Mouse (Mus musculus) neural tube, embryonic 15.5 days (tissue): Measurements from ENCODE around the gene Tpt1. TPM values are rescaled to one million over a fixed set of nuclear protein-coding genes. Genes with fewer than 3 reads are reported as not detected.

Experiments
- ATAC-seq: fragments of 200-750 bp; cut with Nextera tagmentation; 2 replicates; pipeline ENCODE4 v1.8.0; 2017; ENCODE audit warnings: mild to moderate bottlenecking, moderate TSS enrichment, moderate library complexity; ENCODE audit not compliant: low FRiP score
- H3K27ac ChIP-seq: fragments of 300-500 bp; sonication (generic); replicated peaks from 2 replicates; pipeline ENCODE4 v1.5.1; 2015; ENCODE audit warnings: mild to moderate bottlenecking, inconsistent platforms
- H3K27me3 ChIP-seq: fragments of 300-500 bp; sonication (generic); replicated peaks from 2 replicates; pipeline ENCODE4 v1.6.1; 2015; ENCODE audit warnings: inconsistent platforms
- H3K36me3 ChIP-seq: fragments of 300-500 bp; sonication (generic); 2 replicates; pipeline ENCODE4 v1.6.1; 2015; ENCODE audit warnings: inconsistent platforms
- H3K4me1 ChIP-seq: fragments of 300-500 bp; sonication (generic); 2 replicates; pipeline ENCODE4 v1.6.1; 2015; ENCODE audit warnings: inconsistent platforms
- H3K4me2 ChIP-seq: fragments of 300-500 bp; sonication (generic); 2 replicates; pipeline ENCODE4 v1.6.1; 2015; ENCODE audit warnings: inconsistent platforms, mild to moderate bottlenecking, moderate library complexity
- H3K4me3 ChIP-seq: fragments of 300-500 bp; sonication (generic); replicated peaks from 2 replicates; pipeline ENCODE4 v1.5.1; 2015; ENCODE audit warnings: mild to moderate bottlenecking, inconsistent platforms
- H3K9ac ChIP-seq: fragments of 300-500 bp; sonication (generic); replicated peaks from 2 replicates; pipeline ENCODE4 v1.6.1; 2015; ENCODE audit warnings: mild to moderate bottlenecking, inconsistent platforms
- H3K9me3 ChIP-seq: fragments of 300-500 bp; sonication (generic); replicated peaks from 2 replicates; pipeline ENCODE4 v1.6.1; 2016; ENCODE audit warnings: inconsistent platforms
- WGBS: fragments of 180-500 bp; shearing (Covaris S2); methylation state at CpG from one replicate; pipeline ENCODE4 v1.1.7; 2015; ENCODE audit warnings: mixed read lengths; 5-methylcytosine and 5-hydroxymethylcytosine counted together
- polyA plus RNA-seq: library from polyadenylated mRNA; unstranded; fragments of >200 nt; fragmentation: Nextera tagmentation; extraction: Ambion mirVana; gene quantifications from 2 replicates; pipeline ENCODE4 v1.2.1, GENCODE M21; 2015

Gene Tpt1
- 719 and 774 TPM in 2 replicates for polyA plus RNA-seq

DNA sequence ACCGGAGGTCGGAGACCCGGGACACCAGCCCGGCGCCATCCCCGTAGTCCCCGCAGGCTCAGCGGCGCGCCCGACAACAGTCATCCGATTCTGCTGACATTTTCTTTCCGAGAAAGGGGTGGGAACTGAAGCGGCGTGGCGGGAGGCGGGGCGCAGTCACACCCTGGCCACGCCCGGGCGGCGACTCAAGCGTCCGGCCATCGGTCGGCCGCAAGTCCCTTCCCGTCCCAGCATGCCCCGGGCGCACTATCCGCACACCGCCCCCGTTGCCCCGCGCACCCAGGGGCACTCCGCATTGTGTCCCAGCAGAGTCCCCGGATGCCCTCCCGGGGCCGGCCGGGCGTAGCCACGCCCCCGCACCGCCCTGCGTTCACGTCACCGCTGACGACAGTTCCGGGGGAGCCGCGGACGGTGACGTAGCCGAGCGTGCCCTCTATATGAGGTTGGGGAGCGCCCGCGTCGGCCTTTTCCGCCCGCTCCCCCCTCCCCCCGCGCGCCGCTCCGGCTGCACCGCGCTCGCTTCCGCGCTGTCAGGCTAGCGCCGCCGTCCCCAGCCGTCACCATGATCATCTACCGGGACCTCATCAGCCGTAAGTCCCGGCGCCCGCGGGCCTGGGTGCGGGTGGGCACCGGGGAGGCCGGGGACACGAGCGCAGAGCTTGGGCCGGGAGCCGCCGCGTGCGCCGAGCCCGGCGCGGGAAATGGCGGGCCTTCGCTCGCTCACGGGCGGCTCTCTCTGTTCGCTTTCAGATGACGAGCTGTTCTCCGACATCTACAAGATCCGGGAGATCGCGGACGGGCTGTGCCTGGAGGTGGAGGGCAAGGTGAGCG, at the start of gene Tpt1:
Gene Tpt1, plus strand, starts transcription at position 227 of the 831 bp plus-strand sequence.
- Histone ChIP-seq H3K9me3 (no peaks in the 10 kb centered on the region), H3K27me3 (no peaks in the 10 kb centered on the region), H3K27ac (peak within 1 kb of the TSS; percentile 99), H3K4me2 (peak within 1 kb of the TSS; percentile 66), H3K4me1 (peaks cover 32% of the 10 kb centered on the region), H3K36me3 (peaks cover 32% of the 10 kb centered on the region), H3K9ac (peak within 1 kb of the TSS; percentile 93), H3K4me3 (peak within 1 kb of the TSS; percentile 88)
- WGBS: under 1% methylated on average over 96 of the region's 108 CpGs
- ATAC-seq: peak; percentile 98

DNA sequence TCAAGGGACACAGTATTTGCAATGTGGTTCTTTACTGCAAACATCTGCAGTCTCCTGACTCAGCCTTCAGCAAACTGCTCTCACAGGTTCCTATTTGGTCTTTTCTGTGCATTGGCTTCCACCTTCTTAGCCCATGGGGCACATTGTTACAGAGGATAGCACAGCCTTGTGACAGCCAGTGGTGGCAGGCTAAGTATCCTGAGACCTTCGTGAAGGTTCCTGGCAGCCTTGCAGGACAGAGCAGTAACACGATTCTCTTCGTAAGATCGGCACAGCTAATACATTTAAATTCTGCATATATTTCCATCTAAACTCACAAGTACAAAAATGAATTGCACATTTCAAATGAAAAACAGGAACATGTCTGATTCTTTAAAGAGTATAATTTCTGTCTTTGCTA, 49.0 kb upstream of the Tpt1 start:
- Histone ChIP-seq H3K9me3 (no peaks in the 10 kb centered on the region), H3K4me1 (no peaks in the 10 kb centered on the region), H3K4me3 (no peak overlapping the region), H3K9ac (no peak overlapping the region), H3K4me2 (no peak overlapping the region), H3K36me3 (no peaks in the 10 kb centered on the region), H3K27ac (no peak overlapping the region), H3K27me3 (no peaks in the 10 kb centered on the region)
- 91% methylated on average over 4 of the region's 4 CpGs for WGBS
- ATAC-seq: no peak

DNA sequence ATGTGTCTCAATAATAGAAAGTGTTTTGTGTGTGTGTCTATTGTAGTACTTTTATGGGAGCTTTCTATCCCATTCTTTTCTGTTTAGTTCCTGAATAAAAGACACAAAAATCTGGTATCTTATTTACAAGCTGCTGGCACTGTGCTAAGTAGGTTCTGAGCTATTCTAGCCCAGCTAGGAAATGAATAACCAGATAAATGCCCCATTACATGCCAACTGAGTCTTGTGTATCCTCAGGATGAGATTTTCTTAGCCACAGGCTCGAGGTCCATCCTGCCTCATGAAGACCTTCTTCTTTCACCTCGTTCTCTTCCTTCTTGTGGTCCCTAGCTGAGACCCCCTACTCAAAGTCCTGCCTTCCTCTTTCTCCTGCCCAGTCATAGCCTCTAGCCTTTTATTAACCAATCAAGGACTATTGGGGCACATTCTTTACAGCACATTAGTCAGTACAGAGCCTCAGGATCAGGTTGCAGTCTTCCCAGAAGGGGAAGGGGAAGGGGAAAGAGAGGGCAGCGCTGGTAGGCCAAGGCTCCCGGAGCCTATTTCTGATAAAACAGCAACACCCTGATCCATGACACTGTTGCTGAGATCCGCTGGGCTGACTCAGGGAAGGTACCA, 47.0 kb upstream of the Tpt1 start:
- Histone ChIP-seq H3K36me3 (no peaks in the 10 kb centered on the region), H3K4me2 (no peak overlapping the region), H3K27me3 (no peaks in the 10 kb centered on the region), H3K9me3 (no peaks in the 10 kb centered on the region), H3K27ac (no peak overlapping the region), H3K9ac (no peak overlapping the region), H3K4me1 (no peaks in the 10 kb centered on the region), H3K4me3 (no peak overlapping the region)
- no peak for ATAC-seq
- WGBS: 32% methylated on average over 5 of the region's 5 CpGs

DNA sequence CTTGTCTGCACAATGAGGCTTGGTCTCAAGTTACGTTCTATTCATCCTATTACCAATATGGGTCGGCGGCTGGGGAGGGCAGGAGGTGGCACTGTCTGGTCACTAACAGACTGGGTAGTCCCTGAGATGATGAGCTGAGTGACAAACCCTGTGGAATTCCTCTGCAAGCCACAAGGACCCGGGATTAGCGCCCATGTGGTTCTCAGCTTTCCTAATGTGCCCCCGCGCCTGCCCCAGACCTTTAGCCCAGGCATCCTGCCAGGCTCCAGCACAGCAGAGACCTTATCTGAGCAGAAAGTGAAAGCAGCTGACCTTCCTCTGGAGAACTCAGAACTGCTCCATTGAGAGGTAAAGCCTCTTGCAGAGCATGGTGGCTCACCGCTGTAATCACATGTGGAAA, 37.1 kb upstream of the Tpt1 start:
- 74% methylated on average over 8 of the region's 8 CpGs for WGBS
- Histone ChIP-seq H3K27me3 (no peaks in the 10 kb centered on the region), H3K4me2 (no peak overlapping the region), H3K9ac (no peak overlapping the region), H3K36me3 (no peaks in the 10 kb centered on the region), H3K27ac (no peak overlapping the region), H3K4me3 (no peak overlapping the region), H3K9me3 (no peaks in the 10 kb centered on the region), H3K4me1 (no peaks in the 10 kb centered on the region)
- ATAC-seq: no peak

DNA sequence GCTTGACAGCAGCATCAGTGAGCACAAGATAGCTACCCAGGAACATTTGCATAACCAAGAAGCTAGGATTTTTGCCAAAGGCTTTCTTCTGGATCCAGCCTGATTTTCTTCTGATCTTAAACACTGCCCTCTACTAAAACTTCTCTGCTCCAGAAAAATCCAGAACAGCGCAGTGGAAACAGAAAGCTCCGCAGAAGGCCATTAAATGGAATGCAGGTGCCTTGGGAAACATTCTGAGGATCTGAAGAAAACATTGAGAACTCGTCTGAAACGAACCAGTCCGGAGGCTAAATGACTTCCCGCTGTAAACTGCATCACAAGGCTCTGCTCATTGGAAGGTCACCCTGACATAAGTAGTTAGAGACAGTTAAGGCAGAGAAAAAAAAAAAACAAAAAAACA, 35.0 kb upstream of the Tpt1 start:
- H3K4me1 ChIP-seq: no peaks in the 10 kb centered on the region
- no peaks in the 10 kb centered on the region for H3K9me3 ChIP-seq
- WGBS: 59% methylated on average over 6 of the region's 6 CpGs
- no peaks in the 10 kb centered on the region for H3K27me3 ChIP-seq
- no peak overlapping the region for H3K4me3 ChIP-seq
- H3K36me3 ChIP-seq: no peaks in the 10 kb centered on the region
- ATAC-seq: no peak
- no peak overlapping the region for H3K4me2 ChIP-seq
- no peak overlapping the region for H3K9ac ChIP-seq
- no peak overlapping the region for H3K27ac ChIP-seq

DNA sequence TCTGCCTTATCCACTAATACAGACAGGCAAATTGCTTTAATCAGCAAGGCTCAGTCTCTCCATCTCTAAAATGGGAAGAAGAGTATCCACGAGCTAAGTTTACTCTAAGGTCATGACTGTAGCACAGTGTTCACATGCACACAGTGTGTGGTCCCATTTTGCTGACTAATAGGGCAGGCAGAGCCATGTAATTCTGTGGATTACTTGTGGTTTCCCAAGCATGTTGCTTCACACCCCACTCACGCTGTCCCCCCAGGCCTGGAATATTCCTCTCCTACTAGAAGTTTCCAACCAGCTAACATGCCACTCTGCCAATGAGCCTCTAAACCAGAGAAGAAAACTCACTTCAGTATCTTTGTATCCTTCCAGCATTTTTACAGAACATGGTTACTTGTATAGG, 26.4 kb upstream of the Tpt1 start:
- no peak overlapping the region for H3K9ac ChIP-seq
- H3K36me3 ChIP-seq: no peaks in the 10 kb centered on the region
- ATAC-seq: no peak
- H3K9me3 ChIP-seq: no peaks in the 10 kb centered on the region
- no peak overlapping the region for H3K27ac ChIP-seq
- no peak overlapping the region for H3K4me3 ChIP-seq
- no peaks in the 10 kb centered on the region for H3K4me1 ChIP-seq
- no peaks in the 10 kb centered on the region for H3K27me3 ChIP-seq
- 92% methylated on average over 2 of the region's 2 CpGs for WGBS
- no peak overlapping the region for H3K4me2 ChIP-seq

DNA sequence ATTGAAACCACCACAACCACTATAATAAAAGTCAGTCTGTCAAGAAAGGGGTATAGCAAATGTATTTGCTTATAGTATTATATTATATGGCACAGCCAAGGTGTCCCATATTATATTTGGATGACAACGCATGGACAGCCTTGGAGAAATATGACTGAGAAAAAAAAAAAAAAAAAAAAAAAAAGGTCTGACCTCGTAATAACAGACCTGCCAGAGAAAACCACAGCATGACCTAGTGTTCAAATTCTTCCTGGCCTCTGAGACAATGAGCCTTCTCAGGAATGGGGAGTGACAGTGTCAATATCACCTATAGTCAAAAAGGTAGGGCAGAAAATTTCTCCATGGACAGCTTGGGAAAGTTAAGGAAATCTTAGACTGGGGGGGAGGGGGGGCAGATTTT, 25.6 kb upstream of the Tpt1 start:
- H3K4me1 ChIP-seq: no peaks in the 10 kb centered on the region
- no peak overlapping the region for H3K4me2 ChIP-seq
- H3K27ac ChIP-seq: no peak overlapping the region
- H3K27me3 ChIP-seq: no peaks in the 10 kb centered on the region
- no peak overlapping the region for H3K9ac ChIP-seq
- ATAC-seq: no peak
- H3K4me3 ChIP-seq: no peak overlapping the region
- H3K9me3 ChIP-seq: no peaks in the 10 kb centered on the region
- no peaks in the 10 kb centered on the region for H3K36me3 ChIP-seq
- 95% methylated on average over 2 of the region's 2 CpGs for WGBS

DNA sequence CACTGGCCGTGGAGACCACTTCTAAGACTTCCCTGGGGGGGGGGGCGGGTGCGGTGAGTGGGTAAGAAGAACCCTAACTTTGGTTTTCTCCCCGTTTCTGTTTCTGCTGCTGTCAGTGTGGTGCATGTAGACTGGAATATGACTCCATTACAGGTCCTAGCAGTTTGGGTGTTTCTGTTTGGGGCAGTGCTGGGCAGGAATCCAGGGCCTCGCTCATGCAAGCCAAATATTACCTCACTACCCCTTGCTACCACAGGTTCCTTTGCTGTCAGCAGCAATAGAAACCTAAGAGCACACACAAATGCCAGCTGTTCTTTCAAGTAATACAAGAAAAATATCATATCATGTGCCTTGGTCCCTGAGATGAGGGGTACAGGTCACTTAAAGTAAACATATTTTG, 24.9 kb upstream of the Tpt1 start:
- H3K27ac ChIP-seq: no peak overlapping the region
- ATAC-seq: no peak
- no peaks in the 10 kb centered on the region for H3K9me3 ChIP-seq
- H3K27me3 ChIP-seq: no peaks in the 10 kb centered on the region
- H3K4me1 ChIP-seq: no peaks in the 10 kb centered on the region
- WGBS: 77% methylated on average over 5 of the region's 5 CpGs
- H3K9ac ChIP-seq: no peak overlapping the region
- no peaks in the 10 kb centered on the region for H3K36me3 ChIP-seq
- no peak overlapping the region for H3K4me2 ChIP-seq
- no peak overlapping the region for H3K4me3 ChIP-seq

DNA sequence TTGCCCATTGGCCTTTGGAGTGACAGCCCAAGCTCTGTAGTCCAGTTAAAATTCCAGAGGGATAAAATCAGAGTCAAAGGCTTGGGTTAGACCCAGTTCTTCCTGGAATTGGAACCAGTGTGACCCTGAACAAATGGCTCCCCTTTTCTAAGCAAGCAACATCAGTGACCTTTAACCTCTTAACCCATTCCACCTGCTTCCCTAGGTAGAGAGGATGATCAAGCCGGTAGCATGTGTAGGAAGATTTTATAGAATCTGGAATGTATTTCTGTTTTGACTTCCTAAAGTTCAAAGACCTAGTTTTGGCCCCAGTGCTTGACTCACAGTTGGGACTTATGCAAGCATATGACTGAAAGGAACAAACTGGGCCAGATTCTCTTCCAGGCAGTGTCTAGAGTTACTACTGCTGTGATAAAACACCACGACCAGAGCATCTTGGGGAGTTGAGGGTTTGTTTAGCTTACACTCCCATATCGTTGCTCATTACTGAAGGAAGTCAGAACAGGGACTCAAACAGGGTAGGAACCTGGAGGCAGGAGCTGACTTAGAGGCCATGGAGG, 18.0 kb upstream of the Tpt1 start:
- Histone ChIP-seq H3K27me3 (peaks cover 8% of the 10 kb centered on the region; the same call in 1 of the 2 replicates), H3K4me3 (no peak overlapping the region), H3K4me1 (peaks cover 16% of the 10 kb centered on the region), H3K27ac (no peak overlapping the region), H3K4me2 (no peak overlapping the region), H3K36me3 (no peaks in the 10 kb centered on the region), H3K9ac (no peak overlapping the region), H3K9me3 (no peaks in the 10 kb centered on the region)
- WGBS: 77% methylated on average over 3 of the region's 3 CpGs
- ATAC-seq: no peak

DNA sequence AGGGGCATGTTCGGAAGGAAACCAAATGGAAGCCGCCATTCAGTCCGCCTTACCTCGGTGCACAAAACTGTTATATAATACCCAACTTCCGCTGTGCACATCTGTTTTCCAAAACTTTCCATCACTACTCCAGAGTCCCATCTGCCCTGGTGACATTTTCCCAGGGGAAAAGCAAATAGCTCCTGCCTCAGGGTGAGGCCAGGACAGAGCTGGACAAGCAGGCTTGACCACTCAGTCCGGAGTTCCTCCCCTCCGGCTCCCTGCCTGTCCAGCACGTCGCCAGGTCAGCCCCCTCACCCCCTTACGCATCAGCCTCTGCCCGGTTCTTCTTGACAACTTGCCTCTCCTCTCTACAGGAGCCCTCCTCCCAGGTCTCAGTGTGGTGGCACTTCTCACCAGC, 16.7 kb upstream of the Tpt1 start:
- no peak overlapping the region for H3K4me3 ChIP-seq
- no peak overlapping the region for H3K27ac ChIP-seq
- H3K4me1 ChIP-seq: peaks cover 18% of the 10 kb centered on the region
- WGBS: 40% methylated on average over 11 of the region's 11 CpGs
- H3K4me2 ChIP-seq: peak overlapping the region; percentile 82
- peaks cover 8% of the 10 kb centered on the region; the same call in 1 of the 2 replicates for H3K27me3 ChIP-seq
- H3K9ac ChIP-seq: no peak overlapping the region
- H3K9me3 ChIP-seq: no peaks in the 10 kb centered on the region
- ATAC-seq: peak; percentile 26; the same call in 1 of the 2 replicates
- H3K36me3 ChIP-seq: no peaks in the 10 kb centered on the region

DNA sequence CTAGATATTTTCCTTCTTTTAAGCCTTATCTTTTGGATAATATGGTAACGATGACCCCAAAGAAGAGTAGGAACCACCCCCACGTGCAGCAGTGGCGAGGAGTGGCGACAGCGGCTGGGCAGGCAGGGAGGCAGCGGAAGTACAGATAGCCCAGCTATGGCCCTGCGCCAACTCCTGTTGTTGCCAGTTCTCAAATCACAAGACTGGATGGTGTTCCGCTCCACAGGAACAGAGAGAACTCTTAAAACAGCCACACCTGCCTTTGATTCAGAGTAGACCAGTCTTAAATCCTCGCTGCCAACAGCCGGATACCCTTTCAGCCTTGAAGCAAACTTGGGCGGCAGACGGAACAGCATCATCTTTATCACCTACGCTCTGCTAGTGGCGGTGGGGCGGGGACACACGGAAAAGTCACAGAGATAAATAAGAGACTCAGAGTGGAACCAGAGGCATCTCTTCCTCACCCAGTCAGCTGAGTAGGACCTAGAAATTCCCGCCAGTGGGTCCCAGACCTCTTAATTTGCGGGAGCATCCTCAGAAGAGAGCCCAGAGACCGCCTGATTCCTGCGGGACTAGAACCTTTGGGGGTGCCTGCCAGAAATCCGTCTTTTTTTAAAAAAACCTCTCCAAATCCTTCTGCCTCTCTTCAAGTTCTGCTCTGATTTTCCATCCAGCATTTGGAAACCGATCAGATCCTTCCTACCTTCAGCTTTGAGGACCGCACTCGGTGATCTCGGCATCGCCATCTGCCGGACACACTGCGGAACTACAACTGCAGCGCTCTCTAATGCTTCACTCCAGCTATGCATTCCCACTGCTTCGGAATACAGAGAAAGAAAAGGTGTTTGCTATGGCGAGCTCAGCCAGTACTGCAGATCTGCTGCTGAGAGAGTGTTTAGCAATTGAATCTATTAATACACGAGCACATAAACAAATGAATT, 15.8 kb upstream of the Tpt1 start:
- ATAC-seq: peak; percentile 75
- WGBS: 6% methylated on average over 32 of the region's 32 CpGs
- no peaks in the 10 kb centered on the region for H3K36me3 ChIP-seq
- H3K9ac ChIP-seq: peak overlapping the region; percentile 40
- H3K9me3 ChIP-seq: no peaks in the 10 kb centered on the region
- H3K27me3 ChIP-seq: peaks cover 8% of the 10 kb centered on the region; the same call in 1 of the 2 replicates
- H3K27ac ChIP-seq: peak overlapping the region; percentile 51; the same call in 1 of the 2 replicates
- H3K4me1 ChIP-seq: peaks cover 27% of the 10 kb centered on the region
- H3K4me2 ChIP-seq: peak overlapping the region; percentile 82
- peak overlapping the region; percentile 37 for H3K4me3 ChIP-seq
